Mouse (Mus musculus) left cerebral cortex, adult 2 months (tissue): ENCODE measurements at regions not wholly inside any gene's neighbourhood (a gene's known extent, or its start where the extent isn't known, plus 50 kb on each side); places are given as distances from the start of the nearest gene placed in this dataset.
A peak's percentile ranks its signal among the peaks of the same experiment; 100 is the strongest.

Experiments used
- DNase-seq, 2 experiments: peaks; one replicate each; pipeline ENCODE4 v3.0.0; 2021 to 2022; ENCODE audit warnings: low spot score in 2 of 2, mixed read lengths in 1 of 2; ENCODE audit errors: extremely low spot score in 1 of 2
- H3K27ac ChIP-seq: fragments of 200-600 bp; 2 replicates; pipeline ENCODE4 v1.8.1; 2022
- H3K4me3 ChIP-seq: fragments of 200-600 bp; 2 replicates; pipeline ENCODE4 v1.8.1; 2022
- CTCF ChIP-seq: fragments of 200-600 bp; IDR thresholded peaks from 2 replicates; pipeline ENCODE4 v1.8.1; 2022; ENCODE audit warnings: antibody characterized with exemption, mild to moderate bottlenecking, moderate library complexity
- intact Hi-C: fragments of 180-260 bp; cut with DNase I; formaldehyde crosslinking; loops from one replicate; pipeline ENCODE4 v1.15.1; 2025

- intact Hi-C loops = no loop called here
- no peak for DNase-seq
- Histone ChIP-seq H3K27ac (no peak overlapping the region), H3K4me3 (no peak overlapping the region)
- no peak for TF ChIP-seq CTCF
Measured at GRCm38 (mm10) chr7:36078089-36078654, 275.4 kb upstream of the Zfp507 start.

- no peak overlapping the region for H3K4me3 ChIP-seq
- TF ChIP-seq CTCF = no peak
- intact Hi-C loops = no loop called here
- no peak overlapping the region for H3K27ac ChIP-seq
- DNase-seq = no peak
Measured at GRCm38 (mm10) chr7:36077271-36077670, 274.5 kb upstream of the Zfp507 start.

- Histone ChIP-seq H3K27ac (no peak overlapping the region), H3K4me3 (peak overlapping the region; percentile 27)
- intact Hi-C loops = no loop called here
- no peak for TF ChIP-seq CTCF
- DNase-seq = no peak
Measured at GRCm38 (mm10) chr7:36076021-36076441, 273.2 kb upstream of the Zfp507 start.

GRCm38 (mm10) chr7:36071774-36072173 lies 269.0 kb upstream of the Zfp507 start:
- Histone ChIP-seq H3K27ac (peak overlapping the region; percentile 40; the same call in 1 of the 2 replicates), H3K4me3 (peak overlapping the region; percentile 34)
- intact Hi-C loops = loop anchor here (1.0 to 5.0 kb wide), 5 partner anchors 169 to 1275 kb away; partner anchors contain the start of gene Tshz3
- DNase-seq = peak; percentile 32 to 63
- peak; percentile 82 for TF ChIP-seq CTCF

GRCm38 (mm10) chr7:36066725-36067124 lies 263.9 kb upstream of the Zfp507 start:
- intact Hi-C loops = loop anchor here (10.0 kb wide), 1 partner anchor 798 kb away; no protein-coding TSS in a partner anchor
- no peak overlapping the region for H3K27ac ChIP-seq
- TF ChIP-seq CTCF = no peak
- H3K4me3 ChIP-seq = no peak overlapping the region
- no peak for DNase-seq

- Histone ChIP-seq H3K27ac (peak overlapping the region; percentile 87), H3K4me3 (no peak overlapping the region)
- no peak for TF ChIP-seq CTCF
- DNase-seq = no peak
- intact Hi-C loops = loop anchor here (1.0 to 10.0 kb wide), 4 partner anchors 116 to 1276 kb away; no protein-coding TSS in a partner anchor
Measured at GRCm38 (mm10) chr7:36061679-36062078, 258.9 kb upstream of the Zfp507 start.

DNA sequence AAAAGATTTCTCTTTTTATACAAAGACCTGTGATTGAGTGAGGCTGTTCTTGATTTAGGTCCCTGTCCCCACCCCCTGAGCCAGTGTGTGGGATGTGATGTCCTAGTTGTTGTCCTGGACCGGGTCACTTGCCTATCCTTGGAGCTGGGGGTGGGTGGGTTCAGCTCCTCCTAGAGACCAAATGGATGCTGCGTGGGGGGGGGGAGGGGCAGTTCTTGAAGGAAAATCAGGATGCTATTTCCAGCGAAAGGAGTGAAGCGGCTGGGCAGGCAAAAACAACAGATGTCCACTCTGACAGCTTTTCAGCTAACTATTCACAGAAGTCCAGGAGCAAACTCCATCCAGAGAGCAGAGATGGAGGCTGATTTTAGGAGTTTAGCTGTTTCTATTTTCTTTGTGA lies 257.6 kb upstream of the Zfp507 start:
- intact Hi-C loops = loop anchor here (5.0 to 10.0 kb wide), 3 partner anchors 117 to 804 kb away; no protein-coding TSS in a partner anchor
- H3K27ac ChIP-seq = peak overlapping the region; percentile 87; the same call in 1 of the 2 replicates
- TF ChIP-seq CTCF = no peak
- peak in 1 of 2 experiments; percentile 53 for DNase-seq
- no peak overlapping the region for H3K4me3 ChIP-seq

- no peak for DNase-seq
- Histone ChIP-seq H3K4me3 (no peak overlapping the region), H3K27ac (no peak overlapping the region)
- intact Hi-C loops = no loop called here
- no peak for TF ChIP-seq CTCF
Measured at GRCm38 (mm10) chr7:36046053-36046452, 243.2 kb upstream of the Zfp507 start.

GRCm38 (mm10) chr7:36031881-36032280 lies 229.1 kb upstream of the Zfp507 start:
- no peak overlapping the region for H3K27ac ChIP-seq
- TF ChIP-seq CTCF = no peak
- H3K4me3 ChIP-seq = no peak overlapping the region
- DNase-seq = no peak
- intact Hi-C loops = no loop called here

DNA sequence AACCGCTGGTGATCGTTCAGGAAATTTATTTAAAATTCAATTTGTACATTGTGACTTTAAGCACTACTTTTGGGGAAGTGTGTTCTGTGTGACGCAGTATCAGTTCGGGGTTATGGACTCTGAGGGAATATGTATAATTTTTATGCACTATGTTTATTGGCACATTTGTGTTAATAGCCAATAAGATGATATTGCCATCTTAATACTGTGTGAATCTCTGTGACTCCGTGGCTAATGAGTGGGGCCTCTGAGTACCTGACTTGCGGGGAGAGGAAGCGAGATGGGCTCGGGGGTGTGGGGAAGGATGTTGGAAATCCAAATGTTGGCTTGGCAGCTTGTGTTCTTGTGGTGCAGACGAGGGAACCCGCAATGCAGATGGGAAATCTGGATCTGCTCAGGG lies 220.2 kb upstream of the Zfp507 start:
- intact Hi-C loops = no loop called here
- no peak overlapping the region for H3K4me3 ChIP-seq

GRCm38 (mm10) chr7:36022489-36022888 lies 219.7 kb upstream of the Zfp507 start:
- no peak overlapping the region for H3K4me3 ChIP-seq
- H3K27ac ChIP-seq = no peak overlapping the region
- TF ChIP-seq CTCF = no peak
- no peak for DNase-seq
- intact Hi-C loops = no loop called here

More for the DNA sequence above, 220.2 kb upstream of the Zfp507 start:
- TF ChIP-seq CTCF = no peak
- H3K27ac ChIP-seq = no peak overlapping the region
- no peak for DNase-seq

DNA sequence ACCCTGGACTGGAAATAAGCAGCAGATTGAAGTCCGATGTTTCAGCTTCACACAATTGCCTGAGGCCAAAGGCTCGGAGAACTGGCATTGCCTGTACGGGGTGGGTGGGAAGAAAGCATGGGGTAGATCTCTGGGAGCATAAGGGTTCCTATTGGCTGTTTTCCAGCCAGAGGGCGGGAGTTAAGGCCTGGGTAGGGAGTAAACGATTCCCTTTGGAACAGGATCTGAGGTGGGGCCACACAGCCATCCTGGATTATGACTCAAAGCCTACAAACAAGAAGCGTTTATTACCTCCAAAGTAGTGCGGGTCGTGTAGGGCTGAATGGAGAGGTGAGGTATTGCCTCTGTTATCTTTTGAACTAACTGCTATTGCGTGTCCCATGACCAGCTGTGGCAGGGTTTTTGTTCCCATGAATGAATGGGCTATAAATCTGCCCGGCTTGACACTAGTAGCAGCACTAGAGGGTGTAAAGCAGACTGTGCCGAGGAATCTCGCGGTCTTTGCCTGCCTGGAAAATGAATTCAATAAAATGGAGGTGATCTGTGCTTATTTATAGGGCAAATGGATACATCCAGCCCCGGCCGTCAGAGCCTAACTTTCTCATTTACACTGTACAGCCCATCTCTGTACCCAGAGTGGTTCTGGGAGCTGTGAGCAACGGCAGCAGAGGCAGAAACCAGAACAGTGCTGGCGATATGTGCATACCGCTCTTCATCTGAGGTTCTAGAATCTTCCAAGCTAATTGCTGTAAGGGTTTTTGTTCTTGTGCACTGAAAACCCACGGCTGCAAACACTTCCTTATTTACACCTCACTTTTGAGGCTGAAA lies 214.3 kb upstream of the Zfp507 start:
- no peak for DNase-seq
- no peak overlapping the region for H3K27ac ChIP-seq
- TF ChIP-seq CTCF = no peak
- intact Hi-C loops = no loop called here
- no peak overlapping the region for H3K4me3 ChIP-seq
